Mouse (Mus musculus) embryo, embryonic 10.5 days (tissue): ENCODE results near the gene Cul1.

Experiments used
- DNase-seq: peaks from one replicate; pipeline ENCODE4 v3.0.0-alpha.2; 2015; ENCODE audit warnings: low spot score

The Cul1 gene

GRCm38 (mm10) chr6:47472444-47472843, 19.2 kb downstream of the Cul1 start:
- no peak for DNase-seq

DNA sequence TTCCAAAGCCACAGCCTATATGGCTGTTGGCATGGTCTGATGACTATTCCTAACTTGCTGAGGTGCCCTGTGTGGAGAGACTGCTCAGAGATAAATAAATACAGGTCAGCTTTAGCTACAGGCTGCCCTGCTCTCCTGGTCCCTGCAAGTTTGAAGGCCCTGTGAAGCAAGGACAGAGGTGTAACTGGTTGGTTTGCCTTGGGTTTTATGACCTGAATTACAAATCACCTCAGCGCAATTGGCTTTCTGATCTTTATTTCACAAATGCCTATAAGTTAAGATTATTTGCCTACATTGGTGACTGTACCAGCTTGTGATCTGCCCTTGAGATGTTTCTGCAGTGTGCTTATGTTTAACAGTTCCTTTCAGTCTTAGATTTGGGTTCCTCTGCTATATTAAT, 28.8 kb downstream of the Cul1 start:
- no peak for DNase-seq

DNA sequence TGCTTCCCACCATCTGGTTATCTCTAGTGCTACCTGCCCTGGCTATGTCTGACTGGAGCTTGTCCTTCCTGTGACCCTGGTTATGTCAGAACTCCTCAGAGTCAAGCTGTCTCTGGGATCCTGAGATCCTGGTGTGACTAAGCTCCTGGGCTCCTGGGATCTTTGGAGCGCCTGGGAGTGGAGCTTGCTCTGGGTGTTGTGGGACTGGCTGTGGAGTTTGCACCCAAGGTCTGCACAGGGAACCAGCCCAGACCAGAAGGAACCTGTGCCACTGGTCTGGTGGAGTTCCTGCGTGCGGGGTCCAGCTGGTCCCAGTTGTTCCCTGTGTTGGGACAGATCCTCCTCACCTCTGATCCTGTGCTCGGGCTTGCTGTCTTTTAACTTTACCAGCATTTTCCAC, 41.4 kb downstream of the Cul1 start:
- DNase-seq, result no peak

DNA sequence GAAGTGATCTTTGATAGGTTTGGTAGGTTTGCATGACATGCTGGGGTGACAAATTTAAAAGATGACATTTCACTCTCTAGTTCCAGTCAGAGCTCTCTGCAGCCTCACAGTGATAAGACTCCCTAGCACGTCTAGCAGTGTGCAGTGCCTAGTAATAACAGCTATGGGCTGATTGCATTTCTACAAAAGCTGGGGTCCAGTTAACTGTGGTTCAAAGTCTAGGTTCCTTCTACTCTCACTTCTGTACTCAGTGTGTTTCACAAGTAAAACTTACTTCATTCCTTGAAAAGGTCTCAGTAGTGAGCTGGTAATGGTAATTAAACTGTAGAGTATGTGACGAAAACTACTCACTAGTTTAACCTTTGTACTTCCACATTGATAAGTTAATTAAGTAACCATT, 66.8 kb downstream of the Cul1 start:
- no peak for DNase-seq

GRCm38 (mm10) chr6:47522431-47522830, 69.2 kb downstream of the Cul1 start:
- DNase-seq, result no peak

DNA sequence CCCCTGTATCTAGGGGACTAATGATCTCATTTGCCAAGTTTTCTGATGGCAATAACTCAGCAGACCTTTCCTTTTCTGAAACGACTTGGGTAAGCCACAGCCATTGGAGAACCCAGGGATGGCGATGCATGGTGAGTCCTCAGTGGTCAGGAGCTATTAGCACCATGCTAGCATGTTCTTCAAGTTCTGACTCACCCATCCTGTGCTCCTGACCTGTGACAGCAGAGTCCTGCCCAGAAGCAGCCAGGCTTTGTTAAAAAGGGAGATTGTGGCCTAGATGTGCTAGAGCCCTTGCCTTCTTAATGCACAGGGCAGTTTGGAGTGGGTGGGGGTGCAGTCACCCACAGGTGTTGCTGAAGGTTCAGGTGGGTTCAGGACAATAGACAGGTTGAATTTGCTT, 71.8 kb downstream of the Cul1 start:
- DNase-seq, result no peak

DNA sequence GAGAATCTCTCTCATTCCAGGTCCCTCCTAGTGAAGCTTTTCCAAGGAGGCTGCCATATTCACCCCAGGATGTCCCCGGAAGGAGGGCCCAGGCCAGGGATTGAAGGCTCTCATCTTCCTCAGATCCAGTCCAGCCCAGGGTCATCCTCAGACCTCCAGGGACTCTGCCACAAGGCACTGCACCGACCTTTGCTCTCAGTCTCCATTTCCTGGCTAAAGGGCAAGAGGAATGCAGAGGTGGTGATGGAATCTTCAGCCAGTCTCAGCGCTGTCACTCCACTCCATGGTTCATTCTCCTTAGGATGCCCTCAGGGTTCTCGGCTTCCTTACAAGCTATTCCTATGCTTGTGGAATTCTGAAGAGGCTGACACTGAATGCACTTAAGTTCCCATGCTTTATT, 73.2 kb downstream of the Cul1 start:
- DNase-seq, result no peak

DNA sequence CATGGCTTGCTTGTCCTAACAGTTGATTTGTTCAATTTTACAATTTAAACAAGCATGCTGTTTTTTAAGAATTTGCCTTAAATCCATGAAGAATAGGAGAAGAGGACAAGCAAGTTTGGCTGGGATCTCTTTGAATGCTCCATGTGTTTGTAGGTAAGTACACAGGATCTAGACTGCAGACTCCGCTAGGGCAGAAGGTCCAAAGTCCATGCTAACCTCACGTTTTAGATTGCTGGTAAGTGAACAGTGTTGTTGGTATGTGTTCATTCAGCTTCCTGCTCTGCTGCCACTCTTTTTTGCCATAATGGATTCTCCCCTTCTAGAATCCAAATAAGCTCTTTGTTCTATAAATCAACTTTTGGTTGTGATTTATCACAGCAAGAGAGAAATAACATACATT, 73.9 kb downstream of the Cul1 start:
- no peak for DNase-seq

DNA sequence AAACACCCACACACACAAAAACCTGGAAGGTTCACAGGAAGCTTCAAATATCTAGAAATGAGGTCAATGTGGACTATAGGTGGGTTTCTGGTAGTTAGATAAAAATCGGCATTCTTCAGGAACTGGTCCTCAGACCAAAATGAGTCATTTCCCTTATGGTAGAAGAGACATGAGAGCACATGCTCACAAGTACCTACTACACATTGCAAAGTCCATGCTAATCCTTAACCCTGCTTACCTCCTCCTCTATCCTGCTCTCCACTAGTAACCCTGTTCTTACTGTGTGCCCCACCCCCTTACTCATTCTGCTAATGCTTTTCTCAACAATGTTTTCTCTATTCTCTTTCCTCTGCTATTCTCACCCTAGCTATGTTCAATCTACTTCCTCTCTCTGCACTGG, 74.5 kb downstream of the Cul1 start:
- DNase-seq, result no peak

DNA sequence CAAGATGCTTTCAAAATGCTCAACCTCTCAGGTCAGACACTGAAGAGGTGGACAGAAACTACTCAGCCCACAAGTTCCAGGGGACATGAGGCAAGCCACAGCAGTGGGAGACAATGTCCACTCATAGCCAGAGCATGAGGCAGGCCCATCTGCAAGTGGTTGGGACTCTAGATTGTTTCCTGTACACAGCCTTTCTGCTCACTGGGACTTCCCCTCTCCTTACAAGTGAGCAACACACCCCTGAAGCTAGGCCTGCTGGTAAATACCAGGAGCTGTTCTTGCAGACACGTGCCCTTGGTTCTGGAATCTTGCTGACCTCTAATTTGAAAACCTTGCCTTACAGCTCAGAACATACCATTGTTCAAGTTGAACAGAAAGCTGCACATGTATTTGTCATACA, 79.3 kb downstream of the Cul1 start:
- DNase-seq, result no peak

GRCm38 (mm10) chr6:47535333-47535732, 82.1 kb downstream of the Cul1 start:
- DNase-seq, result no peak

DNA sequence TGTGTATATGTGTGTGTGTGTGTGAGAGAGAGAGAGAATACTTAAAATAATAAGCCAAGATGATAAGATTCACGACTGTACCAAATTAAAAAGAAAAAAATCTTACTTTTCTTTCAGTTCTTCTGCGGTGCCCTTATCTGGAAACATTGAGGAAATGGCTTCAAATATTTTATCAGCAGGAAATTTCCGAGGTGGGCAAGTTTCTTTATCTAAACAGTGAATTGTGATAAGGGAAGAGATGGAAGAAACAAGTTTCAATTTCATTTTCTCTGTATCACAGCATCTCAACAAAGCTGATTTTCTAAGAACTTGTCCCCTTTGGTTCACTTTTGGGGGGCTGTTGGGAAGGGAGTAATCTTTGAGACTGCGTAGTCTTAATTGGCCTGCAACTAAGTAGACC, 99.1 kb downstream of the Cul1 start:
- no peak for DNase-seq

DNA sequence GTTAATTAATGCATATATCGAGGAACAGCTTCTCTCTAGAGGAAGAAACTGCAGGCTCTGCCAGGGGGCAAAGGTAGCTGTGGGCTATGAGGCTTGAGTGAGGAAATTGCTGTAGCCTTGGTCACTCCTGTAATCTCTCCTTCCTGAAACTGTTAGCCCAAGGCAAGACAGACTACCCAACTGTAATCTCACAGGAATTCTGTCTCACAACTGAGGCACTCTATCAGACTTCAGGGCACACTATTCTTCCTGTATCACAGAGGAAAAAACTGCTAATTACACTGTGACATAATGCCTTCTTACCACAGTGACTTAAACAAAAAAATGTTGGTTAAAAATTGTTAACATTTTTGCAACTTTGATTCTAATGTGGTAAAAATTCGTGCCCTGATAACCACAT, 106.1 kb downstream of the Cul1 start:
- DNase-seq, result no peak

- no peak for DNase-seq
These were observed 107.2 kb downstream of the Cul1 start for GRCm38 (mm10) chr6:47560407-47560806.

GRCm38 (mm10) chr6:47560846-47561245, 107.6 kb downstream of the Cul1 start:
- DNase-seq, result no peak

DNA sequence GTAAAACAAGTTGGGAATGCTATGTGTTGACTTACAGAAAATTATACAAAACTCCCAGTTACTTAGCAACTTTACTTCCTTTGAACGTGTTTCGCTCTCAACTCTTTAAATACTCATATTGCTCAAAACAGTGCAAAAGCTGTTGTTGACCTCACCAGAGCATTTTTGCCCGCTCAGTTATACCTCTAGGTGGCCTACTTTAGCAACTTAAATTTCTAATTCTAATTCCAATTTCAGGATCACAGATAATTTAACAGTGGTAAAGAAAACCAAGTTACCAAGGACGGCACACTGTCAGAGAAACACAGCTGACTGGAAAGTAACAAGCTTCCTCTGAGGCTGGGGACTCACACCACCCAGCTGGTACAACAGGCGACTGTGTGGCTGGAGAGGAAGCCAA, 108.2 kb downstream of the Cul1 start:
- DNase-seq, result no peak

DNA sequence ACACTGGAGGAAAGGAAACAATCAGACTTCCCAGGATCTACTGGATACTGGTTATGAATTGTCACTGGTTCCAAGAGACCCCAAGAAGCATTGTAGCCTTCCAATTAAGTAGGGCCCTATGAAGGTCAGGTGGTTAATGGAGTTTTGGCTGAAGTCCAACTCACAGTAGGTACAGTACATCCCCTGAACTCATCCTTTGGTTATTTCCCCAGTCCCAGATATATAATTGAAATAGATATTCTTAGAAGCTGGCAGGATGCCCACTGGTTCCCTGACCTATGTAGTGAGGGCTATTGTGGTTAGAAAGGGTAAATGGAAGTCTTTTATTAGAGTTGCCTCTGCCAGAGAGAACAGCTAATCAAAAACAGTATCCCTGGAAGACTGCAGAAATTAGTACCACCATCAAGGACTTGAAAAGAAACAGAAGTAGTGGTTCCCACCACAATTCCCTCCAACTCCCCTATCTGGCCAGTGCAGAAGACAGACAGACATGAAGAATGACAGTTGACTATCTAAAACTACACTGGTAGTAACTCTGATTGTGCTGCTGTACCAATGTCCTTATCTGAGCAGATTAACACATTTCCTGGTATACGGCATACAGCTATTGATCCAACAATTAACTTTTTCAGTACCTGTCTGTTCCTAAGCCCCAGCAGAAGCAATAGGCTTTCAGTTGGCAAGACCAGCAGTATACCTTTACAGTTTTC, 112.3 kb downstream of the Cul1 start:
- DNase-seq, result no peak

- DNase-seq, result no peak
These were observed 119.7 kb downstream of the Cul1 start for GRCm38 (mm10) chr6:47572887-47573286.
